Mouse (Mus musculus) NIH3T3 (cell line): ENCODE data around the gene Rfx5.
"Not testable (repeated sequence)": the region's sequence is repeated elsewhere in the genome, so short reads cannot be mapped to it uniquely, and the experiment has no call there.

ENCODE experiments used
- DNase-seq: peaks from one replicate; pipeline ENCODE4 v3.0.0-alpha.2; 2012; ENCODE audit warnings: low read depth

The Rfx5 gene

DNA sequence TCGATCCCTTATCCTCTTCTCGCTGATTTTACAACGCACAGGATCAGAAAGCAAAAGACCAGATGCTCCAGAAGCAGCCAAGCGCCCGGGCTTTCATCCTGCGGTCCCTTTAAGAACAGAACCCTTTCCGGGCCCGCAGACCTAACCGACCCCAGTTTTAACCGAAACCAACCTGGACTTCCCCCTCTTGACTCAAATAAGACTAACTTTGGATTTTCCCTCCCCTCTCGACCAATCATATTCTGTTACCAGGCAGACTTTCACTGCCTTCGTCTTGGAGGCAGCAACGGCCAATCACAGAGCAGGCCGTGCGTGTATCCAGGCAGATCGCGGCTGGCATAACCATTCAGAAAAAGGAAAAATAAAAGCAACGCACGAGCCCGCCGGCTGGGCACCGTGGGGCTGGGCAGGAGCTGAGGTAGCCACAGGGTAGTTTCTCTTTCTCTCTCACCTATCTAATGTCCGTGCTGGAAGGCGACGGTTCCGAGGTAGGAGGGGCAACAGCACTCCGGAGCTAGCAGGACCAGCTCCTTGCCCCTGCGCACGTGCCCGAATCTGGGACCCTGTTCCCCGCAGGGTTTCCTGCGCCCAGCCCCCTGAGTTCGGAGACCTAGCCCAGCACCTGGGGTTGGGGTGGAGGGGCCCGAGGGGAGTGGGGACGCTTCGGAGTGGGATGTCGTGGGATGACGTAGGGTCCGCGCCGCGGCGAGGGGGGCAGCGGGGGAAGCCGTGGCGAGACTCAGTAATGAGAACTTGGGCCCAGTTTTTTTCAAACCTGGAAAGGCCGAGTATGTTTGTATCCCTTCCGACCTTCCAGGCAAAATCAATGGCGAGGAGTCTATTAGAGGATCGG lies at the start of gene Rfx5:
Gene Rfx5 (plus strand): TSS at position 312 of the 853 bp plus-strand sequence.
- peak; percentile 96 for DNase-seq

DNA sequence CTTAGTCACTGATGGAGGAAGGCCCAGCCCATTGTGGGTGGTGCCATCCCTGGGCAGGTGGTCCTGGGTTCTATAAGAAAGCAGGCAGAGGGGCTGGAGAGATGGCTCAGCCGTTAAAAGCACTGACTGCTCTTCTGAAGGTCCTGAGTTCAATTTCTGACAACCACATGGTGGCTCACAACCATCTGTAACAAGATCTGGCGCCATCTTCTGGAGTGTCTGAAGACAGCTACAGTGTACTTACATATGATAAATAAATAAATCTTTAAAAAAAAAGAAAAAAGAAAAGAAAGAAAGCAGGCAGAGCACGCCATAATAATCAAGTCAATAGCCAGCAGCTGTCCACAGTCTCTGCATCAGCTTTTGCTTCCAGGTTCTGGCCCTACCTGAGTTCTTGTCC lies 49.1 kb upstream of the Rfx5 start:
- DNase-seq, result not testable (repeated sequence)

DNA sequence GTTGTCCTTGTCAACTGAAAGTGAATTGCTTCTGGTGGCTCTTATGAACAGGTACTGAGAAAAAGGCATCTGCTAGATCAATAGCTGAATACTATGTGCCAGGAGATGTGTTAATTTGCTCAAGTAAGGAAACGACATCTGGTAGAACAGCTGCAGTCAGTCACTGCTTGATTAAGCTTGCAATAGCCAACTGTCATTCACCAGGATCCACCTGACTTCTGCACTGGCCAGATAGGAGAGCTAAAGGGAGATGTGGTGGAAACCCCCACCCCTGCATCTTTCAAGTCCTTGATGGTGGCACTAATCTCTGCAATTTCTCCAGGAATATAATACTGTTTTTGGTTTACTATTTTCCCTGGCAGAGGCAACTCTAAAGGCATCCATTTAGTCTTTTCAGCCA lies 47.4 kb upstream of the Rfx5 start:
- no peak for DNase-seq

DNA sequence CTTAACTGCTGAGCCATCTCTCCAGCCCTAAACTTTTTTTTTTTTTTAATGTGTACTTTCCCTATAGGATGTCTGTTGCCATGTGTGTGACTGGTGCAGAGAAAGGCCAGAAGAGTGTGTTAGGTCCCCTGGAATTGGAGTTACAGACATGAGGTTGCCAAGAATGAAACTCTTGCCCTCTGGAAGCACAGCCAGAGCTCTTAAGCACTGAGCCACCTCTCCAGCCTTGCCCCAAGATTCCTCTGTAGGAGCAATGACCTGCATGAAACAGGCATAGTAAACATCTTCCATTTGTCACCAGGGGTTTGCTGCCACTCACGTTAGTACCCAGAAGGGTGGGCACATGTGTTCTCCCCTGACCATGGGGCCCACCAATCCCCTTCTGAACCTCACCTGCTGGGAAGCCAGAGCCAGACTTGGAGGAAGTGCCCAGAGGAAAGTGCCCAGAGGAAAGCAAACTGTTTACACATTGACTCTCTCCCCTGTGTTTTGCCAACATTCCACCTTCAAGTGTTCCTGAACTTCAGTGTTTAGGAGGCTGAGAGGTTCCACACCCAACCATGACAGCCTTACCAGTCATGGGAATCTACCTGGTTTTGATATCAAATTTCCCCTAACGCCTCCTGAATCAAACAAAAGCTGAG lies 42.7 kb upstream of the Rfx5 start:
- DNase-seq, result no peak

DNA sequence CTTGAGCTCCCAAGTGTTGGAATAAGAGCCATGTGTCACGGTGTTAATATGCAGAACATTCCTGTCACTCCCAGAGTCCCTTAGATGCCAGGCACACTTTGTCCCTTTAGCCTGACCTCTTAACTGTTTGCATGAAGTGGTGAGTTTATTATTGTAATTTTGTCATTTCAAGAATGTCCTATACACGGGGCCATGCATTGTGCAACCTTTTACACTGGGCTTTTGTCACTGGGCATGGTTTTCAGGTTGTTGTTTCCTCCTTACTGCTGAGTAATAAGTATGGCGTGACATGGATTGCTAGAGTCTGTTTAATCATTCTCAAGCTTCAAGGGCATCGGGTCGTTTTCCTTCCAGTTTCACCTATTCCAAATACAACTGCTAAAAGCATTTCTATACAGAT lies 40.1 kb upstream of the Rfx5 start:
- no peak for DNase-seq

DNA sequence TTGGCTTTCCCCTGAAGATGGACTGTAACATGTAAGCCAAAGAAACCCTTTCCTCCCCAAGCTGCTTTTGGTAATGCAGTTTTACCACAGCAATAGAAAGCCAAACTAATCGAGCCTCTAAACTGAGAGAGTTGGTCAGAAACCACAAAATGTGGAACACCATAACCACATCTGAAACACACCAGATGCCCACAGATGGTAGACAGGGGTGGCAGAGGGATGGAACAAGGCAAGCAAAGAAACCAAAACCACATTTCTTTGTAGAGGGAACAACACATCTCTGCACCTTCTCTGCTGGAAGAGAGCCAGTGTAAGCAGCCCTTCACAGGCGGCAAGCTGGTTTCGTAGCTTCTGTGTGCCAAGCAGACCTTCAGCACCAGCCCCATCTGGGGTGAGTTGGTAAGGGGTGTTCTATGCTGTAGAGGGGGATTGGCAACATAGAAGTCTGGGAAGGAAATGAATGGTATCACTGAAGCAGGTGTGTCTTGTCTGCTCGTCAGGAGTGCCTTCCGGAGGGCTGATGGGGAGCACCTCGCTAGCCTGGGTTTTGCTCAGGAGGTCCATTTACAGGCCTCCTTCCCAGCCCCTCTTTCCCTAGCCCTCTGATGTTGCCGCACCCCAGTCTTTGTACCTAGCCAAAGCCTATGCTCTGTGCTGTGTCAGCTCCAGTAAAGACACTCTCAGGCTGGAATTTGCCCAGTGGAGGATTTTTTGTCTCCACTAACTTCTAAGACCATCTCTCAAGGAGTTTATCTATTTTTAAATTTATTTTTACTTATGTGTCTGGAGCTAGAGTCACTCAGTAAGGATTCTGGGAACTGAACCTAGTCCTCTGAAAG lies 37.8 kb upstream of the Rfx5 start:
- no peak for DNase-seq

DNA sequence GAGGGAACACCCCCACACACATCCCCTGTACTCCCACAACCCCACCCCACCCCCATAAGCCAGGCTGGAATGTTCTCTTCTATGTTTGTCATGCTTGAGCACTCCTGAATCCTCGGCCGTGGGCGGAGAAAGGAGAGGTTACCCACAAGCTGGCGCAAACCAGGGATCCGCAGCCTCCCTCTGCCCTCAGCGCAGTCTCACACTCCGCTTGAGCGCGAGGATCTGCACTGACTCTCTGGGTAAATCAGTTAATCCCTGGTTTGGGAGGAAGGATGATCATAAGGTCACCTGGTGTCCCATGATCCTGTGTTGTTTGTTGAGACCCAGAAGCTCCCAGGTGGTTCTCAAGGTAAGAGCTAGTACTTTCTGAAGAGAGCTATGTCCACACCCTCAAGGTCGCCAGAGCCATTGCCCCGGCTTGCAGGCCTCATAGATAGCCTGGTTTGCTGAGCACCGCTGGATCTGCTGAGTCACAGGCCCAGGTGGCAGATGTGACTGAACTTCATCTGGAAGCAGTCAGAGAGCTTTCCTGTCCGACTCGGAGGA lies 36.0 kb upstream of the Rfx5 start:
- no peak for DNase-seq

DNA sequence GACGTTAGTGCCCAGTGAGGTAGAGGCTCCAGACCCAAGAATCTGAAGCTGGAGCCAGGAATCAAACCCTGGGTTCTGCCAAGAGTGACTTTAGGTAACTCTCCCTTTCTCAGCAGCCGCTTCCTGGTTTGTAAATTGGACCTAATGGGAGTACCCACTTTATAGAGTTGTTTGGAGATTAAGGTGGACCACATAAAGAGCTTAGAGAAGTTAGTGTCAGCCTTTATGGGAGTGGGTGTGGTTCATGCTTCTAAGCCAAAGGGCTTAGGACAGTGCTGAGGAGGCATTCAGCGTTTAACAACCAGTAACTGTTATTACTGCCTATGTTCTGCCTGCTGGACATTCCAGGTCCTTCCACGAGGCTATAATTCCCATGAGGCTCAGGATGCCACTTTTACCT lies 35.0 kb upstream of the Rfx5 start:
- DNase-seq, result no peak

DNA sequence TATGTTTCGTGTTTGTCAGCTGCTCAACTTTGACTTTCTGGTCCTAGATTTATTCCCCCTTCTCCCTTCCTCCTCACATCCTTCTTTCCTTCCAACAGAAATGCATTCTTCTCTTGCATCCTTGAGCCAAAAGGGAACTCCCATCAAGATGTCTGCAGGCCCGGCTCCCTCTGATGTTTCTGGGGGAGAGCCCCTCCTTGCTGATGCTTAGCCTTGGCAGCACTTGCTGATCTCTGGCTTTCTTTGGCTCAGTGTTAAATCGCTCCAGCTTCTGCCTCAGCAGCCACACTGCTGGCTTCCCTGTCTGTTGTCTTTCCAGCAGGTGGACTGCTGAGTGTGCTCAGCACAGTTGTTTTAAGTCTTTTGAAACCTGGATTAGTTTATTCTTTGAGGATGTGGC lies 32.8 kb upstream of the Rfx5 start:
- DNase-seq, result no peak

DNA sequence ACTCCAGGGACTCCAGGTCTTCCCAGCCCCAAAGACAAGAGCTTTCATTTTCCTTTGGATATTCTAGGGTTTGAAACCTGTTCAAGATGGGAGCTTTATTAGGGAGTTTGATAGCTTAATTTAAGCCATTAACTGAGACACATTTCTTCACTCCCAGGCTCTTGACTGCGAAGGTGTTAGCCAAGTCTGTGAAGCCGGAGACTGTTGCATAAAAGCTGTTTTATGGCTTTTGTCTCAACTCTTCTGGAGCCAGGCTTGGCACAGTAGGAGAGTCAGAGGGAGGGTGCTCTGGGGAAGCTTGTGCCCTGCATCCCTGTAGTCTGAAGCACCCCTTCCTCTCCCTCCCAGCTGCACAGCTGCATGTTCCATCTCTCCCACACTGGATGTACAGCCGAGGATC lies 31.5 kb upstream of the Rfx5 start:
- DNase-seq, result no peak

DNA sequence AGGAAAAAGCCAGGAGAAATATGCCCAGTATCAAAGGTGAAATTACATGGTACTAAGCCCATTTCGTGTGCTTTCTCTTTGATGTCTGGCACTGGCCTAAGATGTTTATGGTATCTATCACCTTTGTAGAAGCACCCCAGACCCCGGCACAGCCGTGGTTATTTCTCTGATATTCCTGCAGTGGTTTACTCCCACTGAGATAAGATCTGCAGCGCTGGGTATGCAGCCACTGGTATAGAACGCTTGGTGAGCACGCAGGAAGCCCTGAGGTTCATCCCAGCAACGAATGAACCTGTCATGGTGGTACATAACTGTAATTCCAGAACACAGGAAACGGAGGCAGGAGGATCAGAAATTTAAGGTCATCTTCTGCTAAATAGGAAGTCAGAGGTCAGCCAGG lies 29.2 kb upstream of the Rfx5 start:
- DNase-seq, result no peak

DNA sequence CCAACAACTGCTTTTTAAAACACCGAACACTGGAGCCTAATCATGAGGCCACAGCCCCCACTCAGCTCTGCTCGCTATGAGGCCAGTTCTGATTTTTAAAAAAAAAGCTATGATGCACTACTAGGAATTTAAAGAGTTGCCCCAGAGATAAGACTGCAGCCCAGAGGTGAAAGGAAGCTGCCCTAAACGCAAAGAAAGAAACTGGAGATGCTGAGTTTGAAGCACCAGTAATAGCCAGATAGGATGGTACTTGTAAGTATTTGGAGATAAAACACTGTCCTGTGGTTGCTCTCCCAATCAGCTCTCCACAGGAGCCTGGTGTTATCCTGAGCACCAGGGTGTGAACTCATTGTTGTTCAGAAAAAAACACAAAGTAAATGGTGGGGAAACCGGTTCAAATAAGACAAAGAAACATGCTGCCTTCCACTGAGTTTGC lies 27.6 kb upstream of the Rfx5 start:
- DNase-seq, result not testable (repeated sequence)

DNA sequence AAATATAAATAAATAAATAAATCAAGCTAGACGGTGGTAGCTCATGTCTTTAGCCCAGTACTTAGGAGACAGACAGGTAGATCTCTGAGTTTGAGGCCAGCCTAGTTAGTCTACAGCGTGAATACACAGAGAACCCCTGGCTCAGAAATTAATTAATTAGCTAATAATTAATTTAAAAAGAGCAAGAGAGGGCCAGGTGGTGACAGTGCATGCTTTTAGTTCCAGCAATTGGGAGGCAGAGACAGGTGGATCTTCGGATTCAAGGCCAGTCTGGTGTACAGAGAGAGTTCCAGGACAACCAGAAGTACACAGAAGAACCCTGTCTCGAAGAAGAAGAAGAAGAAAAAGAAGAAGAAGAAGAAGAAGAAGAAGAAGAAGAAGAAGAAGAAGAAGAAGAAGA lies 24.9 kb upstream of the Rfx5 start:
- not testable (repeated sequence) for DNase-seq

DNA sequence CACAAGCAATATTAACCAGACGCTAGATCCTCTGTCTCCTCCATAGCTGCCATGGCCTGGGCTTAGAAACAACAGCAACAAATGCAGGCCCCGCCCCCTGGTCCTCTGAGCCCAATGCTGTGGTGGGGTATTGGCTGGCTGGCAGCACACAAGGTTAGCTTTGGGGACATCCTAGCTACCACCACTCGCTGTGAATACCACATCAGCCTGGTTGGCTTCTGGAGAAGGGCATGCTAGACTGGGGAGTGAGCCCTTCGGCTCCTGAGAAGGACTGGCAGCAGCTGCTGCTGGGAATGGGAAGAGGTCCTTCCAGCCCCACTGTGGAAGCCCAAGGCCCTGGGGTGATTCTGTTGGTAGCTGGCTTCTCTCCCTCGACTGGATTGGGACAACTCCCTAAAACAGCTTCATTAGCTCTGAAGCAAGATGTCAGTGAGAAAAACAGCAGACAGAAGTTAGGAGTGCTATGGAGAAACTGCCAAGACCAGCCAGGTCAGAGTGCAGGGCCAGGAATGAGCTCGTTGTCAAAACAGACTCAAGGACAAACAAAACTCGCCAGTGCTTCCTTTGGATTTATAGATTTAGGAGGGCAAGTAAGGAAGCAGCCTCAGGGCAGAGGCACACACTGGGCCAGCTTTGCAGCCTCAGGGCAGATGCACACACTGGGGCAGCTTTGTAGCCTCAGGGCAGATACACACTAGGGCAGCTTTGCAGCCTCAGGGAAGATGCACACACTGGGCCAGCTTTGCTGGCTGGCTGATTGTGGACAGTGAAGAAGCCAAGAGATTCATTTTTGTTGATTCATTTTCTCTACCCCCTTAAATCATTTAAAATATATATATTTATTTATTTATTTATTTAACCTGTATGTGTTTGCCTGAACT lies 23.2 kb upstream of the Rfx5 start:
- peak; percentile 66 for DNase-seq

DNA sequence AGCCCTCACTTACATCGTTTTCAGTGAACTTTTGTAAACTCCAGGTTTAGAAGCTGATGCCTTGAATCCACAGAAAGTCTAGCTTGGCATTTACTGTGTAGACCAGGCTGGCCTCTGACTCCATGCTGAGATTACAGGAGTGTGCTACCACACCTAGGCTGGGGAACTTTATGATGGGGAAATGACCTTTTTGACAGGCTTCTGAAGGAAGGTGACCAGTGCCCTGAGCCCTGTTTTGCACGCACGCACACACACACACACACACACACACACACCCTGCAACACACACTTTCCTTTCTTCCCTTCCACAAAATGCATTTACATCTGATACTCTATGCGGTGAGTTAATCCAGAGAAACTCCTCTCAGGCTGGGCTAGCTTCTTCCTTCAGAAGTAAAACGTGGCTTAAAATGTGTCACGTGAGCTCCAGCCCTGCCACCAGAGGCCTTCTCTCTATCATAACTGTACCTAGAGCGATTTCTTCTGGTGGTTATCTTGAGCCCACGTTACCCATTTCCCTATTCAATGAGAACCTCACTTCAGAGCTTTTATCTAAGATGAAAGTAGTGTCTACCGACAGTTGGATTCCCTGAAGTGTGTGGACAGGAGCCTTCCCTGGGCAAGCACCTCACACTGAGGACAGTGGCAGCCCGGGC lies 22.3 kb upstream of the Rfx5 start:
- DNase-seq, result not testable (repeated sequence)

DNA sequence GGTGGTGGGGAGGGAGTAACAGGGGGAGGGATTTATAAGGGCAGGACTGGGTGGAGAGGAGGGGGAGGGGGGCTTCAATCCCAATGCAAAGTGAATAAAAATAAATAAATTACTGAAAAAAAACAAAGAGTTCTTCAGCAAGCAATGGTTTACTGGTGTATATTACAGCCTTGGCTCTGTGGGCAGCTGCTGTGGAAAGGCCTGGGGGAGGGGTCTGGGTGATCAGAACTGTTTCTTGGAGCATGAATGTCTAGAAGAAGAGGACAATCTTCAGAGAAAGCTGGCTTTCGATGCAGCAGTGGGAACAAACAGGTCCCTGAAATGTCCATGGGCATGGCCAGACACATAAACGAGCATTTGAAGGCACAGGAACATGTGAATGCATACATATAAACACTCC lies 21.6 kb upstream of the Rfx5 start:
- DNase-seq, result not testable (repeated sequence)

DNA sequence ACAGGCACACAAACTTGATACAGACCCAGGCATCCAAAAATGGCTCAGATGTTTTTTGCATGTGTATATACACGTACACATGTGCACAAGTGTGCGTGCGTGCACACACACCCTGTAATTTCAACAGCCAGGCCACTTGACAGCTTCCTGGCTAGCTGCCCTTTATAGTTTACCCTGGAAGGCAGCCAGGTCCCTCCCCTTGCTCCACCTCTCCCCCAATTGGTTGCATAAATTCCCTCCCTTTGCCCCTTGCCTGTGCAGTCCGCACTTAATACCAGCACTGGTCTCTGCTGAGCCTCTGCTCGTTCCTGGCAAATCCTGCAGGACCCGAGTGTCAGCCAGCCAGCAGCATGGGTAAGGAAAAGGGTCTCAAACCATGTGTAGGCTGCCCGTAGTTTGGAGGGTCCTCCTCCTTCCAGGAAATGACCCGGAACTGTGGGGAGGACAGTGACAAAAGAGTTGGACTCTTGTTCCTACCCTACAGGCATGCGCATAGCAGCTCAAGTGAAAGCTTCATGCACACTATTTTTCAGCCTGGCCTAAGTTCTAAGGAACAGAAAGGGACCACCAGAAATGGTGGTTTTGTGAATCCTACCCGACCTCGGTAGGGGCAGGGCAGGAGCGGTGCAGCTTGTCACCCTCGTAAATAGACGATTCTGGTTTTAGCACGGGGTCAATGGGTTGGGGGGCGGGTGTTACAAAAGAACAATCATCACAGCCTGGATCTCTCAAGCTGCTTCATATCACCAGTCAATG lies 20.9 kb upstream of the Rfx5 start, which contains the start of gene Selenbp1:
Gene Selenbp1 (plus strand): TSS at position 248 of the 756 bp plus-strand sequence.
- peak; percentile 78 for DNase-seq

DNA sequence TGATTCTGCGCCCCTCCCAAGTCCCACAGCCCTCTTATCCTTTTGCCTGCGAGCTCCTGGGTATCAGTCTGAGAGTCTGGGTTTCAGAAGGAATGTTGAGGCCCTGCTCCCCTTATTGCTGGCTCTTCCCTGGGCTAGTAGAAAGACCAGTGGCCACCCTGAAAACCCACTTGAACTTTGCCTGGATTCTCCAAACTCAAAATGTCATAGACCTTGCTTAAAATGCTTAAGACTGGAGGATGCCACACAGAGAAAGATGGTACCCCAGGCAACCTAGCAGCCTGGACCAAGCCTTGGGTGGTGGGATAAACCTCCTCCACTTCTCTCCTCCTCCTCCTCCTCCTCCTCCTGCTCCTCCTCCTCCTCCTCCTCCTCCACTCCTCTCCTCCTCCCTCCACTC lies 20.3 kb upstream of the Rfx5 start:
- DNase-seq, result not testable (repeated sequence)

DNA sequence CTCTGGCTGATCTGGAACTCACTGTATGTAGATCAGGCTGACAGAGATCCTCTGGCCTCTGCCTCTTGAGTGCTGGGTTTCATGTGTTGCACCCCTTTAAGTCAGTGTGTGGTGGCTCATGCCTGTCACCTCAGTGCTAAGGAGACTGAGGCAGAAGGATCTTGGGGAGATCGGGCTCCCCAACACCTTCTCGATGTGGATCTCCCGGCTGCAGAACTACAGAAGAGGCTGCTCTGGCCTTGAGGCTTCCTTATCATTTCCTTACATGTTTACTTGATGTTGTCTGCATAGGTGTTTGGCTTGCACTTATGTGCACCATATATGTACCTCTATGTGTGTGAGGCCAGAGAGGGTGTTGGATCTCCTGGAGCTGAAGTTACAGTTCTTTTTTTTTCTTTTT lies 19.3 kb upstream of the Rfx5 start:
- DNase-seq, result not testable (repeated sequence)

DNA sequence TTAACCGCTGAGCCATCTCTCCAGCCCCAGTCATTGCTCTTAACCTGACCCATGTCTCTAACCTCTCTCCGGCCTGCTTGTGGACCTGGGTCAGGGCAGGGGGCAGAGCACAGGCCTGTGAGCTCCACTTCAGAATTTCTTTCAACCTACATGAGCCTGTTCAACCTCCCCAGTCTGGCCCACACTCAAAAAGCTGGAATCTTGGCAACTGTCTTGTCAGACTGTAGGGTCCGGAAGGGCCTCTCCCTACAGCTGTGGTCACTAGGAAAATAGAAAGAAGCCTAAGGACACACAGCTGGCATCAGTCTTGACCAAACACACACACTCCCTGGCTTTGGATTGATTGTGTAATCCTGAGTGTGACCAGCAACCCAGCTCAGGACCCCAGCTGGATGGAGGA lies 18.5 kb upstream of the Rfx5 start:
- DNase-seq, result peak; percentile 48
